Mouse (Mus musculus): ENCODE results near the gene Mfsd2b. TPM values are rescaled to one million over a fixed set of nuclear protein-coding genes. Genes with fewer than 3 reads are reported as not detected.

The Mfsd2b gene
- polyA plus RNA-seq, 1 experiment: 2.3 TPM

- 90% methylated on average over 7 of the region's 7 CpGs for WGBS
- Histone ChIP-seq H3K27ac (ENCODE audit: insufficient read depth, low read depth, low read length) (no peak overlapping the region), H3K4me1 (ENCODE audit: control insufficient read depth, insufficient read depth, low read length) (peaks cover 8% of the 10 kb centered on the region; the same call in 1 of the 2 replicates), H3K4me3 (ENCODE audit: insufficient read depth, low read depth, low read length) (no peak overlapping the region), H3K36me3 (ENCODE audit: control insufficient read depth, insufficient read depth, low read length) (no peaks in the 10 kb centered on the region), H3K27me3 (replicated peaks; ENCODE audit: control insufficient read depth, insufficient read depth, low read length) (no peaks in the 10 kb centered on the region)
- no peak for DNase-seq
- TF ChIP-seq POLR2A (IDR thresholded peaks at IDR 0.05; ENCODE audit: low read depth, low read length): no peak
- TF ChIP-seq CTCF (conservative IDR thresholded peaks at IDR 0.05; ENCODE audit: insufficient read depth, insufficient read length, low read depth, low read length): no peak
These were observed 34.2 kb upstream of the Mfsd2b start for GRCm38 (mm10) chr12:4908391-4908790.

GRCm38 (mm10) chr12:4906951-4907906, 33.1 kb upstream of the Mfsd2b start, which contains the start of gene Ubxn2a:
Ubxn2a (minus strand) TSS chr12:4907705.
- no peaks in the 10 kb centered on the region for H3K27me3 ChIP-seq (replicated peaks; ENCODE audit: control insufficient read depth, insufficient read depth, low read length)
- TF ChIP-seq POLR2A (IDR thresholded peaks at IDR 0.05; ENCODE audit: low read depth, low read length) (peak; percentile 48), CTCF (conservative IDR thresholded peaks at IDR 0.05; ENCODE audit: insufficient read depth, insufficient read length, low read depth, low read length) (no peak)
- peak; percentile 97 for DNase-seq
- WGBS: under 1% methylated on average over 125 of the region's 125 CpGs
- peaks cover 4% of the 10 kb centered on the region; the same call in 1 of the 2 replicates for H3K4me1 ChIP-seq (ENCODE audit: control insufficient read depth, insufficient read depth, low read length)
- H3K27ac ChIP-seq (ENCODE audit: insufficient read depth, low read depth, low read length): peak within 1 kb of the TSS; percentile 91
- H3K36me3 ChIP-seq (ENCODE audit: control insufficient read depth, insufficient read depth, low read length): no peaks in the 10 kb centered on the region
- H3K4me3 ChIP-seq (ENCODE audit: insufficient read depth, low read depth, low read length): peak within 1 kb of the TSS; percentile 86

- Histone ChIP-seq H3K27ac (ENCODE audit: insufficient read depth, low read depth, low read length) (no peak overlapping the region), H3K4me3 (ENCODE audit: insufficient read depth, low read depth, low read length) (no peak overlapping the region; the same call in 1 of the 2 replicates), H3K27me3 (replicated peaks; ENCODE audit: control insufficient read depth, insufficient read depth, low read length) (no peaks in the 10 kb centered on the region), H3K36me3 (ENCODE audit: control insufficient read depth, insufficient read depth, low read length) (peaks cover under 1% of the 10 kb centered on the region; the same call in 1 of the 2 replicates), H3K4me1 (ENCODE audit: control insufficient read depth, insufficient read depth, low read length) (peaks cover 4% of the 10 kb centered on the region; the same call in 1 of the 2 replicates)
- TF ChIP-seq CTCF (conservative IDR thresholded peaks at IDR 0.05; ENCODE audit: insufficient read depth, insufficient read length, low read depth, low read length): no peak
- no peak for TF ChIP-seq POLR2A (IDR thresholded peaks at IDR 0.05; ENCODE audit: low read depth, low read length)
- no peak for DNase-seq
- 24% methylated on average over 7 of the region's 7 CpGs for WGBS
These were observed 32.3 kb upstream of the Mfsd2b start for GRCm38 (mm10) chr12:4906476-4906875.

GRCm38 (mm10) chr12:4905946-4906345, 31.8 kb upstream of the Mfsd2b start:
- Histone ChIP-seq H3K27ac (ENCODE audit: insufficient read depth, low read depth, low read length) (no peak overlapping the region), H3K27me3 (replicated peaks; ENCODE audit: control insufficient read depth, insufficient read depth, low read length) (no peaks in the 10 kb centered on the region), H3K4me3 (ENCODE audit: insufficient read depth, low read depth, low read length) (no peak overlapping the region), H3K36me3 (ENCODE audit: control insufficient read depth, insufficient read depth, low read length) (peaks cover 1% of the 10 kb centered on the region; the same call in 1 of the 2 replicates), H3K4me1 (ENCODE audit: control insufficient read depth, insufficient read depth, low read length) (peaks cover 4% of the 10 kb centered on the region; the same call in 1 of the 2 replicates)
- TF ChIP-seq CTCF (conservative IDR thresholded peaks at IDR 0.05; ENCODE audit: insufficient read depth, insufficient read length, low read depth, low read length) (no peak), POLR2A (IDR thresholded peaks at IDR 0.05; ENCODE audit: low read depth, low read length) (no peak)
- no peak for DNase-seq
- 84% methylated on average over 7 of the region's 7 CpGs for WGBS

- DNase-seq: no peak
- Histone ChIP-seq H3K4me1 (ENCODE audit: control insufficient read depth, insufficient read depth, low read length) (no peaks in the 10 kb centered on the region), H3K27me3 (replicated peaks; ENCODE audit: control insufficient read depth, insufficient read depth, low read length) (no peaks in the 10 kb centered on the region), H3K27ac (ENCODE audit: insufficient read depth, low read depth, low read length) (no peak overlapping the region), H3K4me3 (ENCODE audit: insufficient read depth, low read depth, low read length) (no peak overlapping the region), H3K36me3 (ENCODE audit: control insufficient read depth, insufficient read depth, low read length) (peaks cover 1% of the 10 kb centered on the region; the same call in 1 of the 2 replicates)
- WGBS: 95% methylated on average over 5 of the region's 5 CpGs
- TF ChIP-seq CTCF (conservative IDR thresholded peaks at IDR 0.05; ENCODE audit: insufficient read depth, insufficient read length, low read depth, low read length) (no peak), POLR2A (IDR thresholded peaks at IDR 0.05; ENCODE audit: low read depth, low read length) (no peak)
These were observed 23.9 kb upstream of the Mfsd2b start for GRCm38 (mm10) chr12:4898024-4898423.

- no peak for DNase-seq
- H3K4me1 ChIP-seq (ENCODE audit: control insufficient read depth, insufficient read depth, low read length): no peaks in the 10 kb centered on the region
- H3K27me3 ChIP-seq (replicated peaks; ENCODE audit: control insufficient read depth, insufficient read depth, low read length): no peaks in the 10 kb centered on the region
- 98% methylated on average over 1 of the region's 1 CpGs for WGBS
- peaks cover 8% of the 10 kb centered on the region for H3K36me3 ChIP-seq (ENCODE audit: control insufficient read depth, insufficient read depth, low read length)
- no peak overlapping the region for H3K4me3 ChIP-seq (ENCODE audit: insufficient read depth, low read depth, low read length)
- TF ChIP-seq POLR2A (IDR thresholded peaks at IDR 0.05; ENCODE audit: low read depth, low read length) (no peak), CTCF (conservative IDR thresholded peaks at IDR 0.05; ENCODE audit: insufficient read depth, insufficient read length, low read depth, low read length) (no peak)
- no peak overlapping the region for H3K27ac ChIP-seq (ENCODE audit: insufficient read depth, low read depth, low read length)
These were observed 15.7 kb upstream of the Mfsd2b start for GRCm38 (mm10) chr12:4889891-4890290.

GRCm38 (mm10) chr12:4889251-4889650, 15.1 kb upstream of the Mfsd2b start:
- WGBS: 96% methylated on average over 2 of the region's 2 CpGs
- no peak for DNase-seq
- peaks cover 8% of the 10 kb centered on the region for H3K36me3 ChIP-seq (ENCODE audit: control insufficient read depth, insufficient read depth, low read length)
- no peak for TF ChIP-seq POLR2A (IDR thresholded peaks at IDR 0.05; ENCODE audit: low read depth, low read length)
- TF ChIP-seq CTCF (conservative IDR thresholded peaks at IDR 0.05; ENCODE audit: insufficient read depth, insufficient read length, low read depth, low read length): no peak
- no peak overlapping the region for H3K27ac ChIP-seq (ENCODE audit: insufficient read depth, low read depth, low read length)
- no peak overlapping the region for H3K4me3 ChIP-seq (ENCODE audit: insufficient read depth, low read depth, low read length)
- no peaks in the 10 kb centered on the region for H3K4me1 ChIP-seq (ENCODE audit: control insufficient read depth, insufficient read depth, low read length)
- no peaks in the 10 kb centered on the region for H3K27me3 ChIP-seq (replicated peaks; ENCODE audit: control insufficient read depth, insufficient read depth, low read length)

Data from kidney, adult 2 months (tissue).